Mouse (Mus musculus) macrophage (primary cell): ENCODE measurements around the gene E2f1. TPM values are rescaled to one million over a fixed set of nuclear protein-coding genes. Genes with fewer than 3 reads are reported as not detected.

Source experiments
- H3K27ac ChIP-seq: fragments of 350-480 bp; formaldehyde crosslinking; 2 replicates; pipeline ENCODE4 v1.9.0; 2021
- H3K36me3 ChIP-seq: fragments of 350-480 bp; formaldehyde crosslinking; 2 replicates; pipeline ENCODE4 v1.9.0; 2021; ENCODE audit errors: inconsistent target
- H3K4me3 ChIP-seq: fragments of 350-480 bp; formaldehyde crosslinking; 2 replicates; pipeline ENCODE4 v1.9.0; 2021; ENCODE audit errors: inconsistent target
- H3K79me2 ChIP-seq: fragments of 350-480 bp; formaldehyde crosslinking; 2 replicates; pipeline ENCODE4 v1.9.0; 2021; ENCODE audit errors: inconsistent target
- WGBS: methylation state at CpG from one replicate; pipeline ENCODE4 v1.1.7; 2026; ENCODE audit warnings: inconsistent platforms; ENCODE audit not compliant: missing documents; 5-methylcytosine and 5-hydroxymethylcytosine counted together
- polyA plus RNA-seq: library from polyadenylated mRNA; stranded (reverse); fragments of 250-400 nt; gene quantifications from 3 replicates; pipeline ENCODE4 v1.2.4, GENCODE M21; 2018; ENCODE audit warnings: inconsistent platforms

E2f1 gene
- polyA plus RNA-seq, 1 experiment from 2014 or later: 21.6 TPM

GRCm38 (mm10) chr2:154550937-154551336 is 18.8 kb downstream of the E2f1 start:
- Histone ChIP-seq H3K4me3 (no peak overlapping the region), H3K36me3 (no peaks in the 10 kb centered on the region), H3K27ac (no peak overlapping the region), H3K79me2 (no peaks in the 10 kb centered on the region)
- 74% methylated on average over 2 of the region's 2 CpGs for WGBS

GRCm38 (mm10) chr2:154549886-154550189 is 19.9 kb downstream of the E2f1 start:
- WGBS: 23% methylated on average over 20 of the region's 20 CpGs
- Histone ChIP-seq H3K4me3 (no peak overlapping the region), H3K36me3 (no peaks in the 10 kb centered on the region), H3K27ac (no peak overlapping the region), H3K79me2 (no peaks in the 10 kb centered on the region)

- WGBS: 11% methylated on average over 47 of the region's 48 CpGs
- no peaks in the 10 kb centered on the region for H3K79me2 ChIP-seq
- peak overlapping the region; percentile 30 for H3K4me3 ChIP-seq
- H3K27ac ChIP-seq: peak overlapping the region; percentile 28; the same call in 1 of the 2 replicates
- H3K36me3 ChIP-seq: no peaks in the 10 kb centered on the region
Observed at GRCm38 (mm10) chr2:154549127-154549885, 20.4 kb downstream of the E2f1 start.

GRCm38 (mm10) chr2:154548688-154549087 is 21.0 kb downstream of the E2f1 start:
- H3K27ac ChIP-seq: 0 out of 2 replicates have a peak overlapping the region, but pooled peaks have one; percentile 28
- 82% methylated on average over 3 of the region's 3 CpGs for WGBS
- H3K79me2 ChIP-seq: no peaks in the 10 kb centered on the region
- H3K36me3 ChIP-seq: no peaks in the 10 kb centered on the region
- H3K4me3 ChIP-seq: peak overlapping the region; percentile 30

GRCm38 (mm10) chr2:154546711-154547110 is 23.0 kb downstream of the E2f1 start, which contains the start of gene 1700003F12Rik:
Gene 1700003F12Rik (plus strand): TSS chr2:154547085.
- 99% methylated on average over 9 of the region's 10 CpGs for WGBS
- Histone ChIP-seq H3K36me3 (no peaks in the 10 kb centered on the region), H3K4me3 (no peak within 1 kb of the TSS), H3K79me2 (no peaks in the 10 kb centered on the region), H3K27ac (no peak within 1 kb of the TSS)

GRCm38 (mm10) chr2:154543567-154544347 is 25.9 kb downstream of the E2f1 start:
- WGBS: 93% methylated on average over 9 of the region's 9 CpGs
- H3K79me2 ChIP-seq: no peaks in the 10 kb centered on the region
- H3K4me3 ChIP-seq: no peak overlapping the region
- H3K36me3 ChIP-seq: no peaks in the 10 kb centered on the region
- H3K27ac ChIP-seq: no peak overlapping the region

GRCm38 (mm10) chr2:154541630-154542029 is 28.1 kb downstream of the E2f1 start:
- no peaks in the 10 kb centered on the region for H3K36me3 ChIP-seq
- no peaks in the 10 kb centered on the region for H3K79me2 ChIP-seq
- H3K27ac ChIP-seq: no peak overlapping the region
- H3K4me3 ChIP-seq: no peak overlapping the region
- WGBS: 91% methylated on average over 2 of the region's 2 CpGs

GRCm38 (mm10) chr2:154539720-154540119 is 30.0 kb downstream of the E2f1 start:
- H3K36me3 ChIP-seq: peaks cover 13% of the 10 kb centered on the region; the same call in 1 of the 2 replicates
- H3K4me3 ChIP-seq: no peak overlapping the region
- H3K27ac ChIP-seq: no peak overlapping the region
- H3K79me2 ChIP-seq: no peaks in the 10 kb centered on the region
- 68% methylated on average over 3 of the region's 3 CpGs for WGBS

- H3K4me3 ChIP-seq: no peak overlapping the region
- peaks cover 17% of the 10 kb centered on the region; the same call in 1 of the 2 replicates for H3K36me3 ChIP-seq
- H3K79me2 ChIP-seq: no peaks in the 10 kb centered on the region
- H3K27ac ChIP-seq: no peak overlapping the region
- 89% methylated on average over 3 of the region's 3 CpGs for WGBS
Observed at GRCm38 (mm10) chr2:154538710-154539109, 31.0 kb downstream of the E2f1 start.

GRCm38 (mm10) chr2:154538310-154538709 is 31.4 kb downstream of the E2f1 start:
- H3K36me3 ChIP-seq: peaks cover 21% of the 10 kb centered on the region; the same call in 1 of the 2 replicates
- H3K79me2 ChIP-seq: no peaks in the 10 kb centered on the region
- H3K27ac ChIP-seq: no peak overlapping the region
- no peak overlapping the region for H3K4me3 ChIP-seq
- WGBS: 97% methylated on average over 2 of the region's 2 CpGs

GRCm38 (mm10) chr2:154534704-154535270 is 34.9 kb downstream of the E2f1 start:
- no peak overlapping the region for H3K27ac ChIP-seq
- 95% methylated on average over 11 of the region's 12 CpGs for WGBS
- peaks cover 39% of the 10 kb centered on the region; the same call in 1 of the 2 replicates for H3K36me3 ChIP-seq
- H3K4me3 ChIP-seq: no peak overlapping the region
- no peaks in the 10 kb centered on the region for H3K79me2 ChIP-seq

- H3K79me2 ChIP-seq: no peaks in the 10 kb centered on the region
- H3K36me3 ChIP-seq: peaks cover 50% of the 10 kb centered on the region
- no peak overlapping the region for H3K4me3 ChIP-seq
- no peak overlapping the region for H3K27ac ChIP-seq
- 95% methylated on average over 3 of the region's 3 CpGs for whole genome bisulfite sequencing
Observed at GRCm38 (mm10) chr2:154532888-154533287, 36.8 kb downstream of the E2f1 start.

- WGBS: 83% methylated on average over 2 of the region's 3 CpGs
- Histone ChIP-seq H3K36me3 (peaks cover 38% of the 10 kb centered on the region), H3K4me3 (no peak overlapping the region), H3K79me2 (no peaks in the 10 kb centered on the region), H3K27ac (no peak overlapping the region)
Observed at GRCm38 (mm10) chr2:154526531-154526930, 43.2 kb downstream of the E2f1 start.

- no peak overlapping the region for H3K27ac ChIP-seq
- H3K4me3 ChIP-seq: no peak overlapping the region
- no peaks in the 10 kb centered on the region for H3K79me2 ChIP-seq
- H3K36me3 ChIP-seq: peaks cover 30% of the 10 kb centered on the region
- 97% methylated on average over 2 of the region's 2 CpGs for WGBS
Observed at GRCm38 (mm10) chr2:154525285-154525684, 44.4 kb downstream of the E2f1 start.

- 91% methylated on average over 5 of the region's 5 CpGs for WGBS
- Histone ChIP-seq H3K27ac (no peak overlapping the region), H3K4me3 (no peak overlapping the region), H3K36me3 (peaks cover 29% of the 10 kb centered on the region), H3K79me2 (no peaks in the 10 kb centered on the region)
Observed at GRCm38 (mm10) chr2:154522334-154522733, 47.4 kb downstream of the E2f1 start.
